Mouse (Mus musculus): Measurements from ENCODE around the gene Raver1. TPM values are rescaled to one million over a fixed set of nuclear protein-coding genes. Genes with fewer than 3 reads are reported as not detected.

Raver1 gene
- polyA plus RNA-seq, 1 experiment, result 40.8 TPM

GRCm38 (mm10) chr9:21027774-21028290, 64.0 kb downstream of the Raver1 start:
- TF ChIP-seq POLR2A (IDR thresholded peaks at IDR 0.05; ENCODE audit: low read depth, low read length) (no peak), CTCF (IDR thresholded peaks at IDR 0.05; ENCODE audit: borderline replicate concordance, insufficient read depth, low read length) (no peak)
- no peaks in the 10 kb centered on the region for H3K4me1 ChIP-seq (ENCODE audit: control insufficient read depth, insufficient read depth, low read length)
- H3K27ac ChIP-seq (ENCODE audit: insufficient read depth, low read length), result no peak overlapping the region
- H3K4me3 ChIP-seq (ENCODE audit: insufficient read depth, low read length), result no peak overlapping the region

- no peaks in the 10 kb centered on the region for H3K4me1 ChIP-seq (ENCODE audit: control insufficient read depth, insufficient read depth, low read length)
- TF ChIP-seq POLR2A (IDR thresholded peaks at IDR 0.05; ENCODE audit: low read depth, low read length) (no peak), CTCF (IDR thresholded peaks at IDR 0.05; ENCODE audit: borderline replicate concordance, insufficient read depth, low read length) (no peak)
- no peak overlapping the region for H3K4me3 ChIP-seq (ENCODE audit: insufficient read depth, low read length)
- H3K27ac ChIP-seq (ENCODE audit: insufficient read depth, low read length), result no peak overlapping the region
These were observed 65.0 kb downstream of the Raver1 start for GRCm38 (mm10) chr9:21026849-21027248.

- no peaks in the 10 kb centered on the region for H3K4me1 ChIP-seq (ENCODE audit: control insufficient read depth, insufficient read depth, low read length)
- TF ChIP-seq CTCF (IDR thresholded peaks at IDR 0.05; ENCODE audit: borderline replicate concordance, insufficient read depth, low read length), result no peak
- TF ChIP-seq POLR2A (IDR thresholded peaks at IDR 0.05; ENCODE audit: low read depth, low read length), result no peak
- no peak overlapping the region for H3K4me3 ChIP-seq (ENCODE audit: insufficient read depth, low read length)
- no peak overlapping the region for H3K27ac ChIP-seq (ENCODE audit: insufficient read depth, low read length)
These were observed 66.5 kb downstream of the Raver1 start for GRCm38 (mm10) chr9:21025258-21025810.

Other genes with a start within 250 kb of the Raver1 start
- 14.7 and 25.3 TPM in 2 replicates for gene A230050P20Rik, start 223.4 kb downstream of the Raver1 start, polyA plus RNA-seq (2011; ENCODE audit: insufficient read length, low read depth, missing spikeins)
- gene Angptl6, start 212.3 kb downstream of the Raver1 start, polyA plus RNA-seq (2011; ENCODE audit: insufficient read length, low read depth, missing spikeins), result 2.9 and 4.9 TPM in 2 replicates
- 31.1 and 34.5 TPM in 2 replicates for gene Ppan, start 203.8 kb downstream of the Raver1 start, polyA plus RNA-seq (2011; ENCODE audit: insufficient read length, low read depth, missing spikeins)
- gene Eif3g, start 193.4 kb downstream of the Raver1 start, polyA plus RNA-seq (2011; ENCODE audit: insufficient read length, low read depth, missing spikeins), result 106 and 107 TPM in 2 replicates
- gene Dnmt1, start 132.1 kb downstream of the Raver1 start, polyA plus RNA-seq (2011; ENCODE audit: insufficient read length, low read depth, missing spikeins), result 47.2 and 59.0 TPM in 2 replicates
- gene S1pr2, start 115.2 kb downstream of the Raver1 start, polyA plus RNA-seq (2011; ENCODE audit: insufficient read length, low read depth, missing spikeins), result 34.0 and 36.2 TPM in 2 replicates
- 43.7 and 43.9 TPM in 2 replicates for gene Mrpl4, start 89.3 kb downstream of the Raver1 start, polyA plus RNA-seq (2011; ENCODE audit: insufficient read length, low read depth, missing spikeins)
- gene Icam1, start 76.0 kb downstream of the Raver1 start, polyA plus RNA-seq (2011; ENCODE audit: insufficient read length, low read depth, missing spikeins), result 15.4 and 18.9 TPM in 2 replicates
- gene Icam4, start 62.6 kb downstream of the Raver1 start, polyA plus RNA-seq (2011; ENCODE audit: insufficient read length, low read depth, missing spikeins), result not detected in 2 replicates
- gene Icam5, start 59.9 kb downstream of the Raver1 start, polyA plus RNA-seq (2011; ENCODE audit: insufficient read length, low read depth, missing spikeins), result 0.82 and 1.0 TPM in 2 replicates
- not detected in 2 replicates for gene Zglp1, start 24.9 kb downstream of the Raver1 start, polyA plus RNA-seq (2011; ENCODE audit: insufficient read length, low read depth, missing spikeins)
- gene Gm49373, start 18.9 kb downstream of the Raver1 start, polyA plus RNA-seq (2011; ENCODE audit: insufficient read length, low read depth, missing spikeins), result 0.35 and 0.44 TPM in 2 replicates
- gene Fdx1l, start 18.4 kb downstream of the Raver1 start, polyA plus RNA-seq (2011; ENCODE audit: insufficient read length, low read depth, missing spikeins), result 20.9 and 29.0 TPM in 2 replicates
- gene Gm38431, start within 50 bp of the Raver1 start, polyA plus RNA-seq (2011; ENCODE audit: insufficient read length, low read depth, missing spikeins), result 2.4 and 5.2 TPM in 2 replicates
- 11.1 and 15.1 TPM in 2 replicates for gene Tyk2, start 39.2 kb upstream of the Raver1 start, polyA plus RNA-seq (2011; ENCODE audit: insufficient read length, low read depth, missing spikeins)
- 142 and 166 TPM in 2 replicates for gene Cdc37, start 58.0 kb upstream of the Raver1 start, polyA plus RNA-seq (2011; ENCODE audit: insufficient read length, low read depth, missing spikeins)
- gene Pde4a, start 73.7 kb upstream of the Raver1 start, polyA plus RNA-seq (2011; ENCODE audit: insufficient read length, low read depth, missing spikeins), result 14.7 and 20.6 TPM in 2 replicates
- 23.2 and 27.4 TPM in 2 replicates for gene Keap1, start 147.4 kb upstream of the Raver1 start, polyA plus RNA-seq (2011; ENCODE audit: insufficient read length, low read depth, missing spikeins)
- not detected in 2 replicates for gene S1pr5, start 156.4 kb upstream of the Raver1 start, polyA plus RNA-seq (2011; ENCODE audit: insufficient read length, low read depth, missing spikeins)
- gene Atg4d, start 173.3 kb upstream of the Raver1 start, polyA plus RNA-seq (2011; ENCODE audit: insufficient read length, low read depth, missing spikeins), result 5.3 and 8.2 TPM in 2 replicates
- gene Kri1, start 196.0 kb upstream of the Raver1 start, polyA plus RNA-seq (2011; ENCODE audit: insufficient read length, low read depth, missing spikeins), result 24.9 and 28.9 TPM in 2 replicates
- 13.0 and 16.5 TPM in 2 replicates for gene Cdkn2d, start 199.4 kb upstream of the Raver1 start, polyA plus RNA-seq (2011; ENCODE audit: insufficient read length, low read depth, missing spikeins)
- gene Ap1m2, start 220.3 kb upstream of the Raver1 start, polyA plus RNA-seq (2011; ENCODE audit: insufficient read length, low read depth, missing spikeins), result not detected in 2 replicates
- 115 and 125 TPM in 2 replicates for gene Slc44a2, start 228.7 kb upstream of the Raver1 start, polyA plus RNA-seq (2011; ENCODE audit: insufficient read length, low read depth, missing spikeins)